Mouse (Mus musculus) neural tube, postnatal 0 days (tissue): ENCODE measurements around the gene Phactr2. TPM values are rescaled to one million over a fixed set of nuclear protein-coding genes. Genes with fewer than 3 reads are reported as not detected.

ENCODE experiments used
- polyA plus RNA-seq: library from polyadenylated mRNA; unstranded; fragments of >200 nt; fragmentation: Nextera tagmentation; extraction: Ambion mirVana; gene quantifications from 2 replicates; pipeline ENCODE4 v1.2.1, GENCODE M21; 2015

The Phactr2 gene
- polyA plus RNA-seq = 10.7 and 11.4 TPM in 2 replicates

DNA sequence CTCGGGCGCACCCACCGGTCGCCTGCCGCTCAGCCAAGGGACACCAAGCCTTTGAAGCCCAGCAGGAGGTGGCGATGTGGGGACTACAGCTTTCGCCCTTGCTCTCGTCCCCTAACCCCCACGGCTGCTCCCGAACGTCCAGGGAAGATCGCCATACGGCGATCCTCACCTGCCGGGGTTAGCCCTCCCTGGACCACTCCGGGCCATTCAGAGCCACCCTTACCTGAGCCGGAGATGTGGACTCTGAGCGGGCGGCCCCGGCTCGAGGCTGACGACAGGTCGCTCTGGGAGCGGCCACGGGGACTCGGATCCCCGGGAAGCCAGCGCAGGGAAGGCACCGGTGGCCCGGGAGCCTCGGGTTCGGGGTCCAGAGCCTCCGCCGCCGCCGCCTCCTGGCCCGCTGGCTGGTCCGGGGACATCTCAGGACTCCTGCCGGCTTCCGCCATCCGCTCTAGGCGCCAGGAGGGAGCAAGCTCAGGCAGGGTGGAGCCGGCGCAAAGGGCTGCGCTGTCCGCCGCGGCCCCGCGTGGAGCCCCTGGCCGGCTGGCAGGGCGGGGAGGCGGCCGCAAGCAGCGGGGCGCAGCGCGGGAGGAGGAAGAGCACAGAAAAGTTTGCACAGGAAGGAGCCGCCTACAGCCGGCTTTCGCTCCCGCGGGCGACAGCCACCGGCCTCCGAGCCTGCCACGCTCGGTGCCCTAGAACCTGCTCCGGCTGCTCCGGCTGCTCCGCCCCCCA is at the start of gene Phactr2:
TSS of gene Phactr2 (minus strand) at position 580 of the 735 bp plus-strand sequence.

DNA sequence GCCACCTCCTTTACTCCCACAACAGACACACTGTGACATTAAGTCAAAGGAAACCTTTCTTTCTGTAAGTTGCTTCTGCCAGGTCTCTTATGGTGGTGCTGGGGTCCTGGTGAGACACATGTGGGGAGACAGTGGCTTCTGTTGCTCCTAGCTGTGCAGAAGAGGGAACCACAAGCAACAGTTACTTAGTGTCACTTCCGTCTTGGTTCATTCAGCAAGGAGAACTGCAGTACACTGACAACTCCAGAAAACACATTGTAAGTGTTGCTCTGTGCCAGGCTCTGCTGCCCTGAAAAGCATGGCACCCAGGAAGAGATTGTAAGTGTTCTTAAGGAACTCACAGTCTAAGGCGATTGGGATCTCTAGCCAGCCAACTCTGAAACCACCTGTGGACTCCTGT is 25.1 kb upstream of the Phactr2 start, which contains the start of gene Fuca2:
TSS of gene Fuca2 (plus strand) at position 210 of the 400 bp plus-strand sequence.

DNA sequence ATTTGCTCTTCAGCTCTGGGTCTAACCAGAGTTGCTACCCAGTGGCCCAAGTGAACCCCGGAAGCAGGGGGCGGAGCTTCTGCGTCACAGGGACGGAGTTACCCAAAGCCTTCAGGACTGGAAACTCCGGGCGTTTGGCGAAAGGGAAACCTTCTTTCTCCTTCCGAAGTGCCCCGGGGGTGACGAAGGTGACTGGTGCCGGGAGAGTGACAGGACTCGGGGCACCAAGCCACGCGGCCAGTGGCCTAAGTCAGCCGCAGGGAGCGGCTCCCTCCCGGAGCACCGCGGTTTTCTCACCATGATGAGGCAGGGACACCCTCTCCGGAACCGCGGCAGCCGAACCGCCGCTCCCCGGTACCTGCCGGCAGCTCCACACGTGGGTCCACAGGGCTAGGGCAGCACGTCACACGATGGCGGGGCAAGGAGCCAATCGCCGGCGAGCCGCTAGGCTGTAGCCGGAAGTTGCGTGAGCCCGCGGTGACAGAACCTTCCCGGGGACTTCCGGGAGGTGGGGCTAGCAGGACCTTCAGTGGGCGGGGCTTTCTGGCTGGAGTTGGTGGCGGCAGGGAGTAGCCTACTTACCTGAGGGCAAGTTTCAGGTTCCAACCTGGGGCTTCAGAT is 281.4 kb downstream of the Phactr2 start, which contains the start of gene Ltv1:
TSS of gene Ltv1 (minus strand) at position 438 of the 621 bp plus-strand sequence.

DNA sequence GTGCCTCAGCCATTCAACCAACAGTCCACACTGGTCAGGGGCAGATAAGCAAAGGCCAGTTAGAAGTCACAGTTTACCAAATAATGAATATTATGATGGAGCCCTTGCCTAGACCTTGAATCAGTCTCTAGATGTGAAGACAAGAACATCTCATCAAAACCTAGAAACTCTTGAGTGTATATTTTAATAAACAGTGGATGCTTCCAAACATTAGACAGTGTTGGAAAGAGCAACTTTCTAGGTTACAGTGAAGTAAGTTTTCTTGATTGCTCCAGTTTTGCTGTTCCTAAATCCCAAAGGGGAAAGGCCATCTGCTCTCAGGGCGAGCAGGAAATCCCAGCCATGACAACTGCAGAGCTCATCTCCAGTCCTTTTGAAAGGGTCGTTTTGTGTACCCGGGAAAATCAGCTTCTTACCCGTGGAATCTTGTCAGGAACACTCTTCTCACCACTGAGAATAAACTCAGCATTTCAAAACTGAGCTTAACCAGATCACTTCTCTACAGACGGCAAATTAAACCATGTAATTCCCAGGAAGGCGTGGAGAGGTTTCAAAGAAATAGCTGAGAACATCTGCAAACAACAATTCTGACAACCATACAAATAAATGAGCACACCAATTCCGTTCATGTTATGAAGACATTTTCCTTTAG is 296.1 kb downstream of the Phactr2 start, which contains the start of gene Zc2hc1b:
TSS of gene Zc2hc1b (minus strand) at position 51 of the 652 bp plus-strand sequence.

Other genes starting within 250 kb of the Phactr2 start
- 56.2 and 56.5 TPM in 2 replicates for gene Fuca2, start 25.1 kb upstream of the Phactr2 start, polyA plus RNA-seq
- 2.6 and 3.3 TPM in 2 replicates for gene Adat2, start 78.5 kb upstream of the Phactr2 start, polyA plus RNA-seq
- 29.6 and 32.3 TPM in 2 replicates for gene Pex3, start 78.7 kb upstream of the Phactr2 start, polyA plus RNA-seq